Mouse (Mus musculus): ENCODE data around the gene Gm29094.

Gm29094 gene

DNA sequence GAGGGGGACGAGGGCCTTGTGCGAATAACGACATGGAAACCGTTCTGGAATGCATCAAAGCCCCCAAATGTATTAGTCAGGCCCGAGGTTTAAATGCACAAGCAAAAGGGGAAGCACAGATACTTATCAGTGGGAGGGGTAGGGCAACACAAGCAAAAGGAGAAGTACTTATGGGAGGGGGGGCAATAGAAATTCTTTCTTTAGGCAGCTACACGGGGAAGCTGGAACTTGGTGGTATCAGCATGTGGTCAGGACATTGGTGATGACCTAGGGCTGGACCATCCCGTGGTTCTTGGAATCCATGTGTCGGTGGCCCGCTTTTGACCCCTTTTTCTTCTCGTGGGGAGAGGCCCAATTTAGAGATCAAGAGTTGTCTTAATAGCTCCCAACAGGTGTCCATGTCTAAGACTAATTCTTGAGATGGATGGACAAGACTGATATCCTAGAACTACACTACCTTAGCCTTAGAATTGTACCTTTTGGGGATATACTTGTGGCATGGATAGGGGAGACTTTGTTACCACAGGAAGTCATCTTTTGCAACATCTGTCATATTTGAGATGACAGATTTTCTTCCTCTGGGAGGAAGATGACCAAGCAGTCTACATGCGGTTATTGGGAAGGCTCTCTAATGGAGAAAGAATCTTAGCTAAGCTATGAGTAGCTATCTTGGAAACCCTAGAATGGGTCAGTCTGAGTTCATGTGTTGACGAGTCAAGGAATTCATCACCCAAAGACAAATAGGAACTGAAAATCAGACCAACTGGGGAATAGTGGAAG is 57.6 kb downstream of the Gm29094 start:
- DNase-seq, result no peak

DNA sequence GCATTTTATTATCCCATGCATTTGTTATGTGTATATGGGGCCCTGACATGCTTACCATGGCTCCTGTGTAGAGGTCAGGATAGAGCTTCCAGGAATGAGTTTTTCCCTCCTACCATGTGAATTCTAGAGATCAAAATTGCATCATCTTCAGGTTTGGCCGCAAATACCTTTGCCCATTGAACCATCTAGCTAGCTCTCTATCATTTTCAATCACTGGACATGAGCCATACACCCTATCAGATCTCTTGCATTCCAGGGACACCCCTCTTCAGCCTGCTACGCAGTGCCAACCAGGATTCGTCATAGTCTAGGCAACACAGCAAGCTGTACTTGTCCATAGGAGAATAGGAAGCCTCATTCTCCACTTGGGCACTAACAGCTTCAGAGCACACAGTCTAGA is 64.8 kb downstream of the Gm29094 start:
- DNase-seq, result no peak

DNA sequence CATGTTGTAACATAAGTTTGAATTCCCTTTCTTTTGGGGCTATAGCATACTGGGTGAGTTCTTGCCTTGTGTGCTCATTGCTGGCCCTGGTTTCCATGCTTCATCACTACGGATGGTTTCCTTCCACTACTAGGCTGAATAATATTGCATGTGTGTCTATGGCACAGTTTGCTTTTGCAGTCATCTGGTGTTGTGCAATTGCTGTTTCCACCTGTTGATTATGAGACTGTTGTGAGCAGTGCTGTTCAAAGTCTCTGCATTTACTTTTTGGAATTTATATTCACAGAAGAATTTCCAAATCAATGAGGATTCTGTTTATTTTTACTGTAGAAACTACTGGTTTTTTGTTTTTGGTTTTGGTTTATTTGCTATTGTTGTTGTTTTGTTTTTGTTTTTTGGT is 65.4 kb downstream of the Gm29094 start:
- DNase-seq, result no peak

Data from kidney, adult 11 months (tissue).